Mouse (Mus musculus) forebrain, embryonic 12.5 days (tissue): ENCODE measurements around the gene Mgme1. TPM values are rescaled to one million over a fixed set of nuclear protein-coding genes. Genes with fewer than 3 reads are reported as not detected.

Source experiments
- ATAC-seq: fragments of 200-750 bp; cut with Nextera tagmentation; 2 replicates; pipeline ENCODE4 v1.8.0; 2017; ENCODE audit warnings: moderate TSS enrichment; ENCODE audit not compliant: low FRiP score
- H3K27ac ChIP-seq: fragments of 300-500 bp; sonication (generic); 2 replicates; pipeline ENCODE4 v1.5.1; 2016; ENCODE audit warnings: mild to moderate bottlenecking
- H3K27me3 ChIP-seq: fragments of 300-500 bp; sonication (generic); 2 replicates; pipeline ENCODE4 v1.6.1; 2016; ENCODE audit warnings: mild to moderate bottlenecking
- H3K36me3 ChIP-seq: fragments of 300-500 bp; sonication (generic); replicated peaks from 2 replicates; pipeline ENCODE4 v1.6.1; 2016; ENCODE audit warnings: mild to moderate bottlenecking
- H3K4me1 ChIP-seq: fragments of 300-500 bp; sonication (generic); 2 replicates; pipeline ENCODE4 v1.6.1; 2016
- H3K4me2 ChIP-seq: fragments of 300-500 bp; sonication (generic); 2 replicates; pipeline ENCODE4 v1.6.1; 2016; ENCODE audit warnings: mild to moderate bottlenecking, moderate library complexity
- H3K4me3 ChIP-seq: fragments of 300-500 bp; sonication (generic); replicated peaks from 2 replicates; pipeline ENCODE4 v1.5.1; 2016; ENCODE audit warnings: mild to moderate bottlenecking
- H3K9ac ChIP-seq: fragments of 300-500 bp; sonication (generic); 2 replicates; pipeline ENCODE4 v1.6.1; 2016; ENCODE audit warnings: mild to moderate bottlenecking
- H3K9me3 ChIP-seq: fragments of 300-500 bp; sonication (generic); 2 replicates; pipeline ENCODE4 v1.6.1; 2016
- WGBS: fragments of 180-500 bp; shearing (Covaris S2); methylation state at CpG from one replicate; pipeline ENCODE4 v1.1.7; 2016; 5-methylcytosine and 5-hydroxymethylcytosine counted together
- polyA plus RNA-seq: library from polyadenylated mRNA; unstranded; fragments of >200 nt; fragmentation: Nextera tagmentation; extraction: Ambion mirVana; gene quantifications from 2 replicates; pipeline ENCODE4 v1.2.1, GENCODE M21; 2016

Mgme1 gene
- polyA plus RNA-seq, 1 experiment from 2014 or later: 17.9 TPM

DNA sequence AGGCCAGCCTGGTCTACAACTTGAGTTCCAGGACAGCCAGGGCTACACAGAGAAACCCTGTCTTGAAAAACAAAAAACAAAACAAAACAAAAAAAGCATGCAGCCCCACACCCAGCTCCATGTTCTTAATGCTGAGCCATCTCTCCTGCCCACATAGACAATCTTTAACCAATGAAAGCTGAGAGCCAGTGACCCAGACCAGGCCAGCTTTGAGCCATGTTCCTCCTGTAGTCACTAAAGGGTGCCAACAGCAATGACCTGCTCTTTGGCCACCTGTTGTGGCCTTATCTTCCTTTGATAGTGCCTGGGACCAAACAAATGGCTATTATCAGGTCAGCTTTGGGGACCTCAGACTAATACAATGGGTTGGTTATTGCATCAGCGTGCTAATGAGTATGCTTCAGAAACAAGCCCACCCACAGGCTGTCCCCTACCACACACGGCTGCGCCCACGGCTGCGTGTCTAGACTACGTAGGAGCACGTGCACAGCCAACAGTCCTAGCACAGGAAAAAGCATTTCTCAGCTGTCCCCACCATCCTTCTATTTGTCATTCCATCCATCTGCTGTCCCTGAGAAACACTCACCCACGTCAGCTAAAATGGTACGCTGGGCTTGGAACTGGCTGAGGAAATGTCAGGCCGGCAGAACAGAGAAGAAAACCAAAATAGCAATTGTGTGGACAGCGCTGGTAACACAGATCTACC is 21.3 kb downstream of the Mgme1 start:
- Histone ChIP-seq H3K27me3 (0 out of 2 replicates have a peak, but pooled peaks cover 3% of the 10 kb centered on the region), H3K36me3 (no peaks in the 10 kb centered on the region), H3K4me1 (no peaks in the 10 kb centered on the region), H3K4me2 (no peak overlapping the region), H3K27ac (no peak overlapping the region), H3K9ac (no peak overlapping the region), H3K4me3 (no peak overlapping the region), H3K9me3 (no peaks in the 10 kb centered on the region)
- no peak for ATAC-seq
- WGBS: 82% methylated on average over 11 of the region's 11 CpGs

GRCm38 (mm10) chr2:144295145-144295735 is 24.8 kb downstream of the Mgme1 start:
- 78% methylated on average over 9 of the region's 9 CpGs for WGBS

GRCm38 (mm10) chr2:144299749-144300669 is 29.5 kb downstream of the Mgme1 start:
- Histone ChIP-seq H3K36me3 (no peaks in the 10 kb centered on the region), H3K4me1 (no peaks in the 10 kb centered on the region), H3K4me2 (no peak overlapping the region), H3K27ac (no peak overlapping the region), H3K4me3 (no peak overlapping the region), H3K9me3 (no peaks in the 10 kb centered on the region), H3K9ac (no peak overlapping the region), H3K27me3 (no peaks in the 10 kb centered on the region)
- ATAC-seq: no peak
- WGBS: 85% methylated on average over 9 of the region's 9 CpGs

More at GRCm38 (mm10) chr2:144295145-144295735, 24.8 kb downstream of the Mgme1 start:
- no peak overlapping the region for H3K4me2 ChIP-seq
- H3K9ac ChIP-seq: no peak overlapping the region
- H3K36me3 ChIP-seq: no peaks in the 10 kb centered on the region
- H3K27me3 ChIP-seq: no peaks in the 10 kb centered on the region
- no peak for ATAC-seq
- H3K9me3 ChIP-seq: no peaks in the 10 kb centered on the region
- H3K27ac ChIP-seq: no peak overlapping the region
- no peaks in the 10 kb centered on the region for H3K4me1 ChIP-seq
- H3K4me3 ChIP-seq: no peak overlapping the region

GRCm38 (mm10) chr2:144301101-144301500 is 30.6 kb downstream of the Mgme1 start:
- H3K27ac ChIP-seq: no peak overlapping the region
- WGBS: 97% methylated on average over 11 of the region's 11 CpGs
- H3K4me3 ChIP-seq: no peak overlapping the region
- no peaks in the 10 kb centered on the region for H3K9me3 ChIP-seq
- no peaks in the 10 kb centered on the region for H3K27me3 ChIP-seq
- no peak overlapping the region for H3K4me2 ChIP-seq
- H3K9ac ChIP-seq: no peak overlapping the region
- H3K36me3 ChIP-seq: no peaks in the 10 kb centered on the region
- ATAC-seq: no peak
- H3K4me1 ChIP-seq: no peaks in the 10 kb centered on the region

GRCm38 (mm10) chr2:144305721-144306294 is 35.3 kb downstream of the Mgme1 start:
- Histone ChIP-seq H3K36me3 (no peaks in the 10 kb centered on the region), H3K4me2 (no peak overlapping the region), H3K27ac (no peak overlapping the region), H3K4me3 (no peak overlapping the region), H3K27me3 (no peaks in the 10 kb centered on the region), H3K9ac (no peak overlapping the region), H3K4me1 (0 out of 2 replicates have a peak, but pooled peaks cover 5% of the 10 kb centered on the region), H3K9me3 (no peaks in the 10 kb centered on the region)
- 74% methylated on average over 18 of the region's 18 CpGs for WGBS
- ATAC-seq: no peak

DNA sequence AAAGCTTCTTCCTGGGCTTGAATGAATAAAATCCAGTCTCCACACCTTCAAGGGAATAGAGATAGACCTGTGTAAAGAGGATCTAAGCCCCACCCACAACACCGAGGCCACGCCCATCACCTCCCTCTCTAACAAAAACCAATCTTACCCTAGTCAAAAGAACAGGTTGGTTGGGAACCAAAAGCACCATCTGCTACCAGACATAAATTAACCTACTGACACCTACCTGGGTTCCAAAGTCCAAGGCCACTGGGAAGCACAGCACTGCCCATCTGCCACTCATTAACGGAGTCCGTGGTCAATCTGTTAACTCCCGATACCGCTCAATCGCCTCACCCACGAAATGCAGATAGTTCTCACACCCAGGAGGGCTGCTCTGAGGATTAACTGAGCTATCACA is 38.1 kb downstream of the Mgme1 start:
- H3K9me3 ChIP-seq: no peaks in the 10 kb centered on the region
- 61% methylated on average over 8 of the region's 8 CpGs for WGBS
- no peak overlapping the region for H3K4me2 ChIP-seq
- no peak overlapping the region for H3K27ac ChIP-seq
- no peak overlapping the region for H3K4me3 ChIP-seq
- H3K9ac ChIP-seq: no peak overlapping the region
- ATAC-seq: 0 out of 2 replicates have a peak, but pooled peaks have one; percentile 17
- H3K4me1 ChIP-seq: 0 out of 2 replicates have a peak, but pooled peaks cover 5% of the 10 kb centered on the region
- H3K36me3 ChIP-seq: no peaks in the 10 kb centered on the region
- H3K27me3 ChIP-seq: no peaks in the 10 kb centered on the region

- Histone ChIP-seq H3K27me3 (no peaks in the 10 kb centered on the region), H3K9me3 (no peaks in the 10 kb centered on the region), H3K4me3 (no peak overlapping the region), H3K36me3 (no peaks in the 10 kb centered on the region), H3K4me2 (no peak overlapping the region), H3K4me1 (0 out of 2 replicates have a peak, but pooled peaks cover 5% of the 10 kb centered on the region), H3K27ac (no peak overlapping the region), H3K9ac (no peak overlapping the region)
- WGBS: 16% methylated on average over 5 of the region's 5 CpGs
- ATAC-seq: no peak
Observed at GRCm38 (mm10) chr2:144310273-144310672, 39.8 kb downstream of the Mgme1 start.

DNA sequence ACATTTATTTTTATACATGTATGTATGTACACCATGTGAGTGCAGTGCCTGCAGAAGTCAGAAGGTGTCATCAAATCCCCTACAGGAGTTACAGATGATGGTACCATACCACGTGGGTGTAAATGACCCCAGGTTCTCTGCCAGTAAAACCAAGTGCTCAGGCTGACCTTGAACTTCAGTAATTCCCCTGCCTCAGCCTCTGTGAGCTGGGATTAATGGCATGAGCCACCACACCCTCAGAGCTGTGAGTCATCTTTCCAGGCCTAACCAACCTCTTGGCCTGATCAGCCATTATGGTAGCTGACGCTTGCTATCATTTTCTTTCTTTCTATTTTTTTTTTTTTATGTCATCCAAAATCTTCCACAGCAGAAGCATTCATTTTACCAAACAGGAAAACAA is 40.9 kb downstream of the Mgme1 start:
- no peak overlapping the region for H3K4me2 ChIP-seq
- no peak for ATAC-seq
- no peaks in the 10 kb centered on the region for H3K36me3 ChIP-seq
- no peak overlapping the region for H3K27ac ChIP-seq
- H3K9me3 ChIP-seq: no peaks in the 10 kb centered on the region
- H3K27me3 ChIP-seq: no peaks in the 10 kb centered on the region
- 0 out of 2 replicates have a peak, but pooled peaks cover 5% of the 10 kb centered on the region for H3K4me1 ChIP-seq
- H3K4me3 ChIP-seq: no peak overlapping the region
- no peak overlapping the region for H3K9ac ChIP-seq
- 97% methylated on average over 2 of the region's 2 CpGs for WGBS

GRCm38 (mm10) chr2:144324218-144324617 is 53.8 kb downstream of the Mgme1 start:
- Histone ChIP-seq H3K36me3 (no peaks in the 10 kb centered on the region), H3K4me2 (no peak overlapping the region), H3K9me3 (no peaks in the 10 kb centered on the region), H3K27me3 (peaks cover 20% of the 10 kb centered on the region), H3K27ac (no peak overlapping the region), H3K4me3 (no peak overlapping the region), H3K4me1 (no peaks in the 10 kb centered on the region), H3K9ac (no peak overlapping the region)
- ATAC-seq: no peak
- 76% methylated on average over 3 of the region's 3 CpGs for WGBS

DNA sequence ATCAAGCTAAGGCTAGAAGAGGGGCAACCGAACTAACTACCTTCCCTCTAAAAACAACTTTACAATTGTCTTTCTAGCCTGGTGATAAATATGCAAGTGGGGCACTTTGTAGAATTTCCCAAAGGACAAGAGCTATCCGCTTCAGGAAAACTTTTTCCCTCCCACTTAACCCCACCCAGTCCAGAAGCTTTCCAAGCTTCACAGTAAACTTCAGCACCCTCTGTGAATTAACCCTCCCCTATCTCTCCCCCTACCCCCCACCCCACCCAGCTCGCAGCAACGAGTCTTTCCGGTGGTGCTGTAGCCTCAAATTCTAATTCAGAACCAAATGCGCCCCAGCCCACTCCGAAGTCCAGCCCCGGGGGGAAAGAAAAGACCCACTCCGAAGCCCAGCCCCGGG is 59.0 kb downstream of the Mgme1 start:
- no peak overlapping the region for H3K27ac ChIP-seq
- H3K9me3 ChIP-seq: no peaks in the 10 kb centered on the region
- H3K4me1 ChIP-seq: peaks cover 35% of the 10 kb centered on the region
- H3K36me3 ChIP-seq: no peaks in the 10 kb centered on the region
- peak overlapping the region; percentile 3; the same call in 1 of the 2 replicates for H3K4me2 ChIP-seq
- no peak for ATAC-seq
- H3K9ac ChIP-seq: no peak overlapping the region
- WGBS: 5% methylated on average over 9 of the region's 10 CpGs
- H3K27me3 ChIP-seq: peaks cover 72% of the 10 kb centered on the region
- H3K4me3 ChIP-seq: no peak overlapping the region

GRCm38 (mm10) chr2:144329937-144330336 is 59.5 kb downstream of the Mgme1 start:
- WGBS: 3% methylated on average over 10 of the region's 10 CpGs
- H3K9me3 ChIP-seq: no peaks in the 10 kb centered on the region
- ATAC-seq: no peak
- no peak overlapping the region for H3K27ac ChIP-seq
- H3K4me1 ChIP-seq: peaks cover 35% of the 10 kb centered on the region
- peak overlapping the region; percentile 3; the same call in 1 of the 2 replicates for H3K4me2 ChIP-seq
- peaks cover 76% of the 10 kb centered on the region for H3K27me3 ChIP-seq
- H3K4me3 ChIP-seq: no peak overlapping the region
- H3K9ac ChIP-seq: no peak overlapping the region
- no peaks in the 10 kb centered on the region for H3K36me3 ChIP-seq
